Mouse (Mus musculus) liver, adult 2 months (tissue): ENCODE results near the gene Sipa1l3. TPM values are rescaled to one million over a fixed set of nuclear protein-coding genes. Genes with fewer than 3 reads are reported as not detected.

Experiments
- DNase-seq: peaks from one replicate; pipeline ENCODE4 v3.0.0-alpha.2; 2011; ENCODE audit warnings: low read depth, low spot score; ENCODE audit errors: extremely low read depth
- H3K27ac ChIP-seq: fragments of 200-500 bp; replicated peaks from 2 replicates; pipeline ENCODE4 v1.5.1; 2012; ENCODE audit warnings: low read depth, mild to moderate bottlenecking, control low read depth, inconsistent platforms, low read length; ENCODE audit not compliant: insufficient read depth
- H3K27me3 ChIP-seq: fragments of 200-500 bp; 2 replicates; pipeline ENCODE4 v1.6.1; 2012; ENCODE audit warnings: mild to moderate bottlenecking, moderate library complexity, low read length, inconsistent platforms; ENCODE audit not compliant: control insufficient read depth, insufficient read depth
- H3K36me3 ChIP-seq: fragments of 200-500 bp; 2 replicates; pipeline ENCODE4 v1.6.1; 2012; ENCODE audit warnings: low read length, inconsistent platforms; ENCODE audit not compliant: control insufficient read depth, insufficient read depth
- H3K4me1 ChIP-seq: fragments of 200-500 bp; 2 replicates; pipeline ENCODE4 v1.6.1; 2011; ENCODE audit warnings: low read length; ENCODE audit not compliant: control insufficient read depth, insufficient read depth
- H3K4me3 ChIP-seq: fragments of 200-500 bp; 2 replicates; pipeline ENCODE4 v1.5.1; 2011; ENCODE audit warnings: low read depth, mild to moderate bottlenecking, control low read depth, low read length, moderate library complexity; ENCODE audit not compliant: insufficient read depth
- H3K79me2 ChIP-seq: fragments of 200-500 bp; 2 replicates; pipeline ENCODE4 v1.6.1; 2012; ENCODE audit warnings: inconsistent platforms, mild to moderate bottlenecking, low read length, moderate library complexity; ENCODE audit not compliant: control insufficient read depth, insufficient read depth
- H3K9ac ChIP-seq: fragments of 200-500 bp; 2 replicates; pipeline ENCODE4 v1.6.1; 2012; ENCODE audit warnings: low read depth, mild to moderate bottlenecking, control low read depth, inconsistent platforms, low read length
- CTCF ChIP-seq: fragments of 200-500 bp; IDR thresholded peaks from 2 replicates; pipeline ENCODE4 v1.5.1; 2011; ENCODE audit warnings: low read depth, low read length, control low read depth
- POLR2A ChIP-seq: fragments of 200-500 bp; IDR thresholded peaks from 2 replicates; pipeline ENCODE4 v1.6.1; 2011; ENCODE audit warnings: low read length, control low read depth; ENCODE audit not compliant: insufficient read depth; ENCODE audit errors: extremely low read depth
- WGBS: fragments of 180-500 bp; shearing (Covaris S2); methylation state at CpG from one replicate; pipeline ENCODE4 v1.1.7; 2018; 5-methylcytosine and 5-hydroxymethylcytosine counted together
- polyA plus RNA-seq: library from polyadenylated mRNA; depleted of rRNA; stranded (reverse); fragments of >200 nt; gene quantifications from 2 replicates; pipeline ENCODE4 v1.2.3, GENCODE M21; 2012
- total RNA-seq: library from RNA; depleted of rRNA; stranded (reverse); fragments of >200 nt; gene quantifications from 2 replicates; pipeline ENCODE4 v1.2.3, GENCODE M21; 2014

The Sipa1l3 gene
- total and polyA plus RNA-seq, 2 experiments: 3.1 to 6.5 TPM

DNA sequence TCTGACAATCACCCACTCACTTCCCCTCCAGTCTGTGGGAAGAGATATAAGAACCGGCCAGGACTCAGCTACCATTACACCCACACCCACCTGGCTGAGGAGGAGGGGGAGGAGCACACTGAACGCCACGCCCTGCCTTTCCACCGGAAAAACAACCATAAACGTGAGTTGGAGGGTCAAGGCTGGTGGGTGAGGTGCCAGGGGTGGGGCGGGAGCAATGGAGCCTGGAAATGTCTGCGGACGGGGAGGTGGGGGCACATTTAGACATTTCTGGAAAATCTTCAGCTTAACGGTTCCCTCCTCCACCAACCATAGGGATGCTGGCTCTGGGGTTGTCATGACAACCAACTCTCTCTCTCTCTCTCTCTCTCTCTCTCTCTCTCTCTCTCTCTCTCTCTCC, 205.4 kb downstream of the Sipa1l3 start:
- H3K36me3 ChIP-seq: no peaks in the 10 kb centered on the region
- H3K27me3 ChIP-seq: no peaks in the 10 kb centered on the region; the same call in 1 of the 2 replicates
- TF ChIP-seq CTCF (no peak), POLR2A (no peak)
- H3K79me2 ChIP-seq: no peaks in the 10 kb centered on the region
- no peak overlapping the region for H3K27ac ChIP-seq
- WGBS: 78% methylated on average over 9 of the region's 9 CpGs
- no peak for DNase-seq
- no peak overlapping the region for H3K9ac ChIP-seq
- H3K4me1 ChIP-seq: peaks cover 3% of the 10 kb centered on the region; the same call in 1 of the 2 replicates
- no peak overlapping the region for H3K4me3 ChIP-seq

DNA sequence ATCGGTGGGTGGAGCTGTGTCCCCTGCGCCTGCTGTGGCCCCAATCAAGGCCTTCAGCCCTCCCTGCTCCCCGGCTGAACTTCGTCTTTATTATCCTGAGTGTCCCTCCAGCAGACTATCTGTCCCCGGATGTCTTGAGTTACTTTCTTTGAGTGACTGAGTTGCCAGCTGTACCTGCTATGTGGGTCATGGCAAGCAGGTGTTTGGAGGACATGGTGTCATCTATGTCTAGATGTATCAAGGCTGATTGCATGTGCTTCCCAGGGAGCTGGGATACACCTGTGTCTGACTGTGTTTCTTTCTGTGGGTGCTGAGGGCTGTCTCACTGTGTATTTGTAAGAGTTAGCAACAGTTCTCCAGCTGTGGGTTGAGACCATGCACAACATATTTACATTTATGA, 208.7 kb downstream of the Sipa1l3 start:
- no peak overlapping the region for H3K9ac ChIP-seq
- H3K4me1 ChIP-seq: peaks cover 9% of the 10 kb centered on the region
- TF ChIP-seq CTCF (no peak), POLR2A (no peak)
- H3K36me3 ChIP-seq: no peaks in the 10 kb centered on the region
- H3K79me2 ChIP-seq: no peaks in the 10 kb centered on the region
- no peak overlapping the region for H3K27ac ChIP-seq
- peak overlapping the region; percentile 55; the same call in 1 of the 2 replicates for H3K4me3 ChIP-seq
- 18% methylated on average over 5 of the region's 5 CpGs for WGBS
- DNase-seq: no peak
- peaks cover 6% of the 10 kb centered on the region for H3K27me3 ChIP-seq

DNA sequence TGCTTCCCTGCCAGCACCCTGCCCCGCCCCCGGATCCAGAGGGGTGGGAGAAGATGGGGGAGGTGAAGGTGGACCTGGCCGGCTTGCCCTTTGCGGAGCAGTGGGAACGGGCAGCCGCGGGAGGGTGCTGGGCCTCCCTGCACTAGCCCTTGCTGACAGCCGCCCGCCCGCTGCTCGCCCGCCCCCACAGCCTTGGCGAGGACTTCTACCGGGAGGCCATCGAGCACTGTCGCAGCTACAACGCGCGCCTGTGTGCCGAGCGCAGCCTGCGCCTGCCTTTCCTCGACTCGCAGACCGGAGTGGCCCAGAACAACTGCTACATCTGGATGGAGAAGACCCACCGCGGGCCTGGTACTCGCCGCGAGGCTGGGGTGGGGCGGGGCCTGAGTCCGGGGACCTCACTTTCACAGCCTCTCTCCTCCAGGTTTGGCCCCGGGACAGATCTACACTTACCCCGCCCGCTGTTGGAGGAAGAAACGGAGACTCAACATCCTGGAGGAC, 209.2 kb downstream of the Sipa1l3 start:
- Histone ChIP-seq H3K27ac (no peak overlapping the region), H3K4me1 (peaks cover 9% of the 10 kb centered on the region), H3K4me3 (peak overlapping the region; percentile 55; the same call in 1 of the 2 replicates), H3K9ac (peak overlapping the region; percentile 48), H3K27me3 (peaks cover 9% of the 10 kb centered on the region), H3K79me2 (no peaks in the 10 kb centered on the region), H3K36me3 (no peaks in the 10 kb centered on the region)
- TF ChIP-seq CTCF: no peak
- TF ChIP-seq POLR2A: no peak
- WGBS: 2% methylated on average over 36 of the region's 36 CpGs
- DNase-seq: no peak

DNA sequence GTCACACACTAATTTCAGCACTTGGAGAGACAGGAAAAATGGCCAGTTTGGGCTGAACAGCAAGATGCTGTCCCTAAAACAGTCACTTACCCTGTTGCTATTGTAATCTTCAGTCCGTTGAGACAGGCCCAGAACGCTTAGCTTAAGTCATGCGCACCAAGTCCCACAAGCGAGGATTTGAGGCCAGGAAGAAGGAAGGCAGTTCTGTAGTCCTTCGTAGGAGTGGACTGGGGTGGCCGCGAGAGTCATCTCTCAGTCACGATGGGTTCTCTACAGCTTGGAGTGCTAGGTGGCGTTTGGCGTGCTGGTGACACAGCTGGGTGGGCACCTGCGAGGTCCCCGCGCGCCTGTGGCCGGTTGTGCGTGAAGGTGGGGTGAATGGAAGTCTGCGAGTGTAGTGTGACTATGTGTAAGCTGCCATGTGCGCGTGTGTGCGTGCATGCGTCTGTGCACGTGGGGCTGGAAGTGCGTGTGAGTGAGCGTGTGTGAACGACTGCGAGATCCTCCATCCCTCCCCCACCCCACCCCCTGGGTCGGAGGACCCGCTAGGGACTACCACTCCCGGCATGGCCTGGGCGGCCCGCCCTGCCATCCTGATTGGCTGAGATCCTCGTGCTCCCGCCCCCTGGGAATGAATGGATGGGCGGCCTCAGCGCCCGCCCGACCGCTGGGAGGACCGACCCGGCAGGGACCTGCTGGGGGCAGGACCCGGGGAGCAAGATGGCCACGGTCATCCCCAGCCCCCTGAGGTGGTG, 210.9 kb downstream of the Sipa1l3 start:
- Histone ChIP-seq H3K4me3 (peak overlapping the region; percentile 58), H3K36me3 (no peaks in the 10 kb centered on the region), H3K9ac (peak overlapping the region; percentile 27), H3K27ac (no peak overlapping the region), H3K79me2 (no peaks in the 10 kb centered on the region), H3K4me1 (peaks cover 9% of the 10 kb centered on the region), H3K27me3 (peaks cover 16% of the 10 kb centered on the region)
- 4% methylated on average over 42 of the region's 42 CpGs for WGBS
- peak; percentile 51 for DNase-seq
- TF ChIP-seq CTCF: no peak
- no peak for TF ChIP-seq POLR2A

DNA sequence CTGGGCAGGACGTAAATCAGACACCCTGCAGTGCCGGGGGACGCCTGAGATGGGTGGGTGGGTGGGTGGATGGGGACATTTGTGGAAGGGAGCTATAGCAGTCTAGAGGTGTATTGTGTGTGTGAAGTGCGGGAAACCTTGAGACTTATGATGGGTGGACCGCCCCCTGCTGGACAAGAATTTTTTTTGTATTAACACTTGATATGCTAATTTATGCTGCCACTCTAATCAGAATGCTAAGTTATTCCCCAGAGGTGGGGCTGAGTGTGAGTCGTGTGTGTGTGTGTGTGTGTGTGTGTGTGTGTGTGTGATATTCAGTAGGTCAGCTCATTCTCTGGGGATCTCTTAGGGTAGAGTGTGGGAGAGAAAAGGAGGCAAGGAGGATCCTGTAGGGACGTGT, 211.8 kb downstream of the Sipa1l3 start:
- TF ChIP-seq POLR2A (no peak), CTCF (peak; percentile 21; the same call in 1 of the 2 replicates)
- DNase-seq: no peak
- H3K27me3 ChIP-seq: peaks cover 16% of the 10 kb centered on the region
- 43% methylated on average over 7 of the region's 7 CpGs for WGBS
- H3K4me3 ChIP-seq: no peak overlapping the region
- no peaks in the 10 kb centered on the region for H3K36me3 ChIP-seq
- H3K27ac ChIP-seq: no peak overlapping the region
- H3K79me2 ChIP-seq: no peaks in the 10 kb centered on the region
- no peak overlapping the region for H3K9ac ChIP-seq
- peaks cover 9% of the 10 kb centered on the region for H3K4me1 ChIP-seq

DNA sequence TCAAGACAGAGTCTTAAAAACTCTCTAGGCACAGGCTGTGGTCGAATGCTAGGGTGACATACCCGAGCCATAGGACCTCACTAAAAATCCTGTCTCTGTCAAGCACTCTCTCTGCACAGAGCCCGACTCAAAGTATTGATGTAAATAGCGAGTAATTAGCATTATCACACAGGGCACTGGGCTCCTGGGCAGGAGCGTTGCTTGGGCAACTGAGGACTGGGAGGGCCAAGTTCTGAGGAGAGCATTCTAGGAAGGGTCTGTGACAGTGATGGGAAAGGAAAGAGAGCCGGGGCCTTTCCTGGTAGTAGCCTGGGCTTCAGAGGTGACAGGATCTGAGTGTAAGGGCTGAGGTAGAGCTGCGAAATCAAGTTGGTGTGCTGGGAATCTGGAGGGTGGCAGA, 212.3 kb downstream of the Sipa1l3 start:
- H3K9ac ChIP-seq: no peak overlapping the region
- 84% methylated on average over 7 of the region's 7 CpGs for WGBS
- peaks cover 9% of the 10 kb centered on the region for H3K4me1 ChIP-seq

More for the DNA sequence above, 212.3 kb downstream of the Sipa1l3 start:
- Histone ChIP-seq H3K27me3 (peaks cover 16% of the 10 kb centered on the region), H3K27ac (no peak overlapping the region), H3K4me3 (no peak overlapping the region), H3K79me2 (no peaks in the 10 kb centered on the region), H3K36me3 (no peaks in the 10 kb centered on the region)
- no peak for TF ChIP-seq POLR2A
- no peak for TF ChIP-seq CTCF
- no peak for DNase-seq
